Mouse (Mus musculus) hindbrain, embryonic 13.5 days (tissue): ENCODE results near the gene Lrrc55. TPM values are rescaled to one million over a fixed set of nuclear protein-coding genes. Genes with fewer than 3 reads are reported as not detected.

ENCODE experiments used
- polyA plus RNA-seq: library from polyadenylated mRNA; unstranded; fragments of >200 nt; fragmentation: Nextera tagmentation; extraction: Ambion mirVana; gene quantifications from 2 replicates; pipeline ENCODE4 v1.2.1, GENCODE M21; 2015

The Lrrc55 gene
- polyA plus RNA-seq, 1 experiment from 2014 or later = 6.9 TPM

Other genes starting within 250 kb of the Lrrc55 start
- 0.25 and 0.48 TPM in 2 replicates for gene Prg2, start 216.7 kb downstream of the Lrrc55 start, polyA plus RNA-seq
- gene Prg3, start 209.0 kb downstream of the Lrrc55 start, polyA plus RNA-seq = not detected in 2 replicates
- gene Ssrp1, start 160.0 kb downstream of the Lrrc55 start, polyA plus RNA-seq = 190 and 199 TPM in 2 replicates
- 19.3 and 20.3 TPM in 2 replicates for gene P2rx3, start 159.7 kb downstream of the Lrrc55 start, polyA plus RNA-seq
- gene Tnks1bp1, start 149.2 kb downstream of the Lrrc55 start, polyA plus RNA-seq = 27.2 and 30.2 TPM in 2 replicates
- gene Aplnr, start 61.0 kb downstream of the Lrrc55 start, polyA plus RNA-seq = 31.7 and 39.0 TPM in 2 replicates
- not detected in 2 replicates for gene Olfr987, start 142.1 kb upstream of the Lrrc55 start, polyA plus RNA-seq
- not detected in 2 replicates for gene Olfr988, start 166.0 kb upstream of the Lrrc55 start, polyA plus RNA-seq
- gene Olfr992, start 212.3 kb upstream of the Lrrc55 start, polyA plus RNA-seq = not detected in 2 replicates
- not detected in 2 replicates for gene Olfr993, start 217.7 kb upstream of the Lrrc55 start, polyA plus RNA-seq
- gene Olfr994, start 239.3 kb upstream of the Lrrc55 start, polyA plus RNA-seq = not detected in 2 replicates
- gene Olfr995, start 246.4 kb upstream of the Lrrc55 start, polyA plus RNA-seq = not detected in 2 replicates